Mouse (Mus musculus) intestine, postnatal 0 days (tissue): Measurements from ENCODE around the gene Sema4d. TPM values are rescaled to one million over a fixed set of nuclear protein-coding genes. Genes with fewer than 3 reads are reported as not detected.

ENCODE experiments used
- ATAC-seq: fragments of 200-750 bp; cut with Nextera tagmentation; 2 replicates; pipeline ENCODE4 v1.8.0; 2017; ENCODE audit warnings: mild to moderate bottlenecking, moderate TSS enrichment, moderate library complexity
- H3K27ac ChIP-seq: fragments of 300-500 bp; sonication (generic); 2 replicates; pipeline ENCODE4 v1.5.1; 2014; ENCODE audit warnings: mild to moderate bottlenecking, low read depth, low read length, moderate library complexity
- H3K27me3 ChIP-seq: fragments of 300-500 bp; sonication (generic); replicated peaks from 2 replicates; pipeline ENCODE4 v1.6.1; 2014; ENCODE audit warnings: low read length, mixed read lengths; ENCODE audit not compliant: control insufficient read depth, insufficient read depth
- H3K36me3 ChIP-seq: fragments of 300-500 bp; sonication (generic); 2 replicates; pipeline ENCODE4 v1.6.1; 2014; ENCODE audit warnings: mild to moderate bottlenecking, moderate library complexity; ENCODE audit not compliant: control insufficient read depth, insufficient read depth
- H3K4me1 ChIP-seq: fragments of 300-500 bp; sonication (generic); replicated peaks from 2 replicates; pipeline ENCODE4 v1.6.1; 2014; ENCODE audit warnings: antibody characterized with exemption, low read length, mixed read lengths; ENCODE audit not compliant: control insufficient read depth, insufficient read depth
- H3K4me2 ChIP-seq: fragments of 300-500 bp; sonication (generic); replicated peaks from 2 replicates; pipeline ENCODE4 v1.6.1; 2014; ENCODE audit warnings: low read depth, mild to moderate bottlenecking, moderate library complexity
- H3K4me3 ChIP-seq: fragments of 300-500 bp; sonication (generic); 2 replicates; pipeline ENCODE4 v1.5.1; 2014; ENCODE audit warnings: low read depth, low read length
- H3K9ac ChIP-seq: fragments of 300-500 bp; sonication (generic); 2 replicates; pipeline ENCODE4 v1.6.1; 2014; ENCODE audit warnings: mild to moderate bottlenecking, low read depth, low read length
- H3K9me3 ChIP-seq: fragments of 300-500 bp; sonication (generic); 2 replicates; pipeline ENCODE4 v1.6.1; 2016; ENCODE audit warnings: mixed run types; ENCODE audit not compliant: control insufficient read depth
- CTCF ChIP-seq: sonication (generic); IDR thresholded peaks from 2 replicates; pipeline ENCODE4 v1.5.1; 2016; ENCODE audit warnings: low read depth, mild to moderate bottlenecking, control low read depth, antibody characterized with exemption, moderate library complexity
- whole genome bisulfite sequencing: fragments of 180-500 bp; shearing (Covaris S2); extraction: QIAGEN DNeasy Blood & Tissue Kit; methylation state at CpG from one replicate; pipeline ENCODE4 v1.1.7; 2014; 5-methylcytosine and 5-hydroxymethylcytosine counted together
- polyA plus RNA-seq: library from polyadenylated mRNA; unstranded; fragments of >200 nt; fragmentation: Nextera tagmentation; extraction: Ambion mirVana; gene quantifications from 2 replicates; pipeline ENCODE4 v1.2.1, GENCODE M21; 2015

Sema4d gene
- polyA plus RNA-seq, 1 experiment from 2014 or later: 3.4 TPM

DNA sequence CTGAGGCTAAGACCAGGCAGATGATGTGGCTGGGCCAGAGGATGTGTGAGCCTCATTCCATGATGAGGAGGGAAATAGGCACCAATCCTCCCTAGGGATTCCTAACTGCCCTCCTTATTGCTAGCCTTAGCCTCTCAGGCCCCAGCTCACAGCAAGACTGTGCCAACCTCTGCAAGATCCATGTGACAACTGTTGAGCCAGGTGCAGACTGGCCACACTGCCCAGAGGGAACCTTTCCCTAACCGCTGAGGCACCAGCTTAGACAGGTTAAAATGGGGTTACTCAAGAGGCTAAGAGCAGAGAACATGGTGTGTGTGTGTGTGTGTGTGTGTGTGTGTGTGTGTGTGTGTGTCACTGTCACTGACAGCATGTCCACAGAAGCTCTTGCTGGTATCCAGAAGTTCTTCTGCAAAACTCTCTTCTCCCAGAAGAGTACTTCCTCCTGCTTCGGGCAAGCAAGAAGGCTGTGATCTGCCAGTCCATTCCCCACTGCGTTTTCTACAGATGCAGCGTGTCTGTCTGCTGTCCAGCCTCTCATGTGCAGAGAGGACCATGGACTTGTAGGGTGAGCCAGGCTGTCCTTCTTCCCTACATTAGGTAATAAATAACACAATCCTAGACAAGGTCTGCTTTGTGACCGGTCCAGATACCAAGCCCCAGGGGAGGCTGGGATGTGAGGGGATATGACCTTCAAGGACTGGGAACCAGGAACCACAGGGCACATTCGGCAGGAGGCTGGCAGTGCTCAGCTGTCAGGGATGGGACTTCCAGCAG lies 24.8 kb upstream of the Sema4d start:
- H3K9me3 ChIP-seq: no peaks in the 10 kb centered on the region
- no peaks in the 10 kb centered on the region for H3K27me3 ChIP-seq
- no peak overlapping the region for H3K27ac ChIP-seq
- no peak overlapping the region for H3K9ac ChIP-seq
- H3K36me3 ChIP-seq: no peaks in the 10 kb centered on the region
- 40% methylated on average over 6 of the region's 6 CpGs for WGBS
- H3K4me3 ChIP-seq: no peak overlapping the region
- no peak for TF ChIP-seq CTCF
- ATAC-seq: no peak
- no peak overlapping the region for H3K4me2 ChIP-seq
- H3K4me1 ChIP-seq: no peaks in the 10 kb centered on the region; the same call in 1 of the 2 replicates

DNA sequence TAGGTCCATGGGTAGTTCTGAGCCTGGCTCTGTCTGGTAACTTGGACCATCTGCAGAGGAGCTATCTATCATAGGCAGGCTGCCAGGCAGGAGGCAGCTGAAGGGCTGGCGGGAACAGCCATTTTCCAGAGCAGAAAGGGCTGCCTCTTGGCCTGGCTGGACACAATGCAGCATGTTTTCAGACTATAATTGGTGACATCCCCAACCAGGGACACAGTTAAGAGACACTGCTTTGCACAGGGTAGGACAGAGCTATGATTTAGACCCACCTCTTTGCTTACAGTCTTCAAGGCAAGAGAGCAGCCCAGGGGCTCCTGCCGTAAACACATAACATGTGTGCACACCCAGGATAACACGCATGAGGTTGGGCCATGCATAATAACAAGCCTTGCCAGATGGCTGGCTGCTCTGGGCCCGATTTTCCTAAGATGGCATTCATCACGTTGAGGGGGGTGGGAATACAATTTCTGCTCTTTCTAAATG lies 23.1 kb upstream of the Sema4d start:
- TF ChIP-seq CTCF: no peak
- Histone ChIP-seq H3K4me1 (no peaks in the 10 kb centered on the region; the same call in 1 of the 2 replicates), H3K4me2 (no peak overlapping the region), H3K27me3 (no peaks in the 10 kb centered on the region), H3K9me3 (no peaks in the 10 kb centered on the region), H3K27ac (peak overlapping the region; percentile 28; the same call in 1 of the 2 replicates), H3K9ac (no peak overlapping the region), H3K4me3 (no peak overlapping the region), H3K36me3 (no peaks in the 10 kb centered on the region)
- 69% methylated on average over 5 of the region's 5 CpGs for WGBS
- ATAC-seq: no peak

DNA sequence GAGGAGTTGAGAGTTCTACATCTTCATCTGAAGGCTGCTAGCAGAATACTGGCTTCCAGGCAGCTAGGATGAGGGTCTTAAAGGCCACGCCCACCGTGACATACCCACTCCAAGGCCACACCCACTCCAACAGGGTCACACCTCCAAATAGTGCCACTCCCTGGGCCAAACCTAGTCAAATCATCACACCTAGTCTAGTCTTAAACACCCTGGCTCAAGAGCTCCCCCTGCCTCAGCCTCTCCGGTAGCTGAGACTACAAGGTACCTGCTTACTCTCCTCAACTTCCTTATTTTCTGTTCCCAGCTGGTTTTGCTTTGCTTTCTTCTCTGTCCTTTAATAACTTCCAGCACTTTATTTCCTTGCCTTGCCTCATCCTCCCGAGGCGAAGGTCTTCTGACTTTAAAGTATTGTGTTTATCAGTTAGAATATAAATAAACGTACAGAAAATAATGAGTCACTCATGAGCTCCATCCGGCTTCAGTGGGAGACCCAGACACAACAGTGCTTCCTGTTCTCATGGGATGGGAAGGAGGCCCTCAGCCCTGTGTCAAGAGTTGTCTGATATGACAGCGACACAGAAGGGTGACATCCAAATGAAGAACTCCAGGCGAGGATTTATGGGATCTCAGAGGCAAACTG lies 22.4 kb upstream of the Sema4d start:
- Histone ChIP-seq H3K36me3 (no peaks in the 10 kb centered on the region), H3K9me3 (no peaks in the 10 kb centered on the region), H3K4me1 (no peaks in the 10 kb centered on the region; the same call in 1 of the 2 replicates), H3K4me2 (no peak overlapping the region), H3K27ac (peak overlapping the region; percentile 28; the same call in 1 of the 2 replicates), H3K27me3 (no peaks in the 10 kb centered on the region), H3K4me3 (no peak overlapping the region), H3K9ac (no peak overlapping the region)
- TF ChIP-seq CTCF: peak; percentile 58
- WGBS: 55% methylated on average over 9 of the region's 9 CpGs
- no peak for ATAC-seq

DNA sequence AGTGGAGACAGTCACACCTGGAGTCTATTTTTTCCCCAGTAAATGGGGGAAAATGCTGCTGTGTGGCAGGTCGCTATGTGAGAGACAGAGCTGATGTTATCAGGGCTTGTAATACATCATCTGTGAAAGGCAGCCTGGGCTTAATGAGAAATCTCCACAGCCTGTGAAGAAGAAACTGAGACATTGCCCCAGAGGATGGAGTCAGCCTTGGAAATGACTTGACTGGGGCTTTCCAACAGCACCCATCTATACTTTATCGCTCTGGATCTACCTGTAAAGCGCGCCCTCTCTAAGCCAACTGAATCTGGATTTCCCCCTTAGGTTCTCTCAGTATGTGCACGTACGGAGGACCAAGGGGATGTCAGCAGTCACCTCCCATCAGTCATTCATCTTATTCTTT lies 21.1 kb upstream of the Sema4d start:
- H3K27ac ChIP-seq: no peak overlapping the region
- no peak for ATAC-seq
- H3K9ac ChIP-seq: no peak overlapping the region

DNA sequence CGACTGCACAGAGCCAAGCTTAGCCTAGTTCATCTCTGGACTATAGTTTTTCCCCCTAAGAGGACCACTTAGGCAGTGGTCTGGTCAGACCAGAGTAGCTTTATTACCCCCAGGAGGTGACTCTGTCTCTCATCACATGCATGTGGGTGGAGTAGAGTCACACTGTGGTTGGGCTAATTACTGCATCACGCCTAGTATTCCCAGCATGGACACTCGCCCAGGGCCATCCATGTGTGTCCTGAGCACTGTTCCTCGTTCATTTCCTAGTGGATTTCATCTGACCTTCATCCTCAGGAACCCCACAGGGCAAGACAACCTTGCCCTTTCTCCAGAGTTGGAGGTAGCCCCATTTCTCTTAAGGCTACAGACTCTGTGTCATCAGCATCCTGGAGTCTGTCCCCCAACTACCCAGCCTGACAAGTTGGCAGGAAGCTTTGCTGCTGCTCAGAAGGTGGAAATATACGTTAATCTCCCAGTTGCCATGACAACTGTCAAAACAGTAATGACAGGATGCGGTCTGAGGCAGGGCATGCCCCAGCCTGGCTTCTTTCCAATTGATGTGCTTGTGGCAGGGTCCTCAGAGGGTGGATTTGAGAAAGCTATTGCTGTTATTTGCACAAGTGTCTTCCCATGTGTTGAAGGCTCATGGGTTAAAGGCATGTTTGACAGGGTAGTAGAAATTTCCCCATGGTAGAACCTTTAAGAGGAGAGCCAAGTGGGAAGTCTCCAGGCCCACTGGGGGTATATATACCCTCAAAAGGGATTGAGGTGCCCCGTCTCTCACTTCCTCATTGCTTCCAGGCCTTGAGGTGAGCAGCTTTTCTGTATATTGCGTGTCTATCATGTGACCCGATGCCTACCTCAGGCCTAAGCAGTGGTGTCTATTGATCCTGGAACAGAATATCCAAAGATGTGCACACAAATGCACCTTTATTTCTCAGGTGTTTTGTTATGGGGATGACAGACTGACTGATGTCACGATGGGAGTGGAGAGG lies 20.4 kb upstream of the Sema4d start:
- 56% methylated on average over 10 of the region's 10 CpGs for WGBS
- Histone ChIP-seq H3K36me3 (no peaks in the 10 kb centered on the region), H3K9ac (no peak overlapping the region), H3K27ac (no peak overlapping the region), H3K9me3 (no peaks in the 10 kb centered on the region), H3K4me2 (no peak overlapping the region), H3K4me1 (no peaks in the 10 kb centered on the region; the same call in 1 of the 2 replicates), H3K27me3 (no peaks in the 10 kb centered on the region), H3K4me3 (no peak overlapping the region)
- no peak for ATAC-seq
- TF ChIP-seq CTCF: no peak

More for the DNA sequence above, 21.1 kb upstream of the Sema4d start:
- Histone ChIP-seq H3K4me3 (no peak overlapping the region), H3K9me3 (no peaks in the 10 kb centered on the region), H3K27me3 (no peaks in the 10 kb centered on the region), H3K4me1 (no peaks in the 10 kb centered on the region; the same call in 1 of the 2 replicates), H3K4me2 (no peak overlapping the region), H3K36me3 (no peaks in the 10 kb centered on the region)
- TF ChIP-seq CTCF: no peak
- 93% methylated on average over 6 of the region's 6 CpGs for WGBS
